Mouse (Mus musculus): ENCODE results near the gene Kcnk4. TPM values are rescaled to one million over a fixed set of nuclear protein-coding genes. Genes with fewer than 3 reads are reported as not detected.
A peak's percentile ranks its signal among the peaks of the same experiment; 100 is the strongest.

Kcnk4 gene
- polyA plus RNA-seq, 1 experiment from 2014 or later: 13.8 TPM

GRCm38 (mm10) chr19:6954046-6954445 lies 19.7 kb upstream of the Kcnk4 start:
- Histone ChIP-seq H3K9ac (replicated peaks) (no peak overlapping the region), H3K27me3 (replicated peaks) (no peaks in the 10 kb centered on the region), H3K27ac (replicated peaks) (no peak overlapping the region), H3K36me3 (peaks cover 13% of the 10 kb centered on the region; the same call in 1 of the 2 replicates), H3K9me3 (replicated peaks) (no peaks in the 10 kb centered on the region), H3K4me3 (replicated peaks) (no peak overlapping the region), H3K4me1 (peaks cover 32% of the 10 kb centered on the region), H3K4me2 (no peak overlapping the region)
- no peak for ATAC-seq (ENCODE audit: low FRiP score)
- WGBS: 58% methylated on average over 9 of the region's 9 CpGs

- Histone ChIP-seq H3K36me3 (peaks cover 11% of the 10 kb centered on the region; the same call in 1 of the 2 replicates), H3K9me3 (replicated peaks) (no peaks in the 10 kb centered on the region), H3K4me3 (replicated peaks) (peak overlapping the region; percentile 56), H3K27ac (replicated peaks) (peak overlapping the region; percentile 90), H3K4me2 (peak overlapping the region; percentile 99), H3K4me1 (peaks cover 33% of the 10 kb centered on the region), H3K9ac (replicated peaks) (peak overlapping the region; percentile 58), H3K27me3 (replicated peaks) (no peaks in the 10 kb centered on the region)
- ATAC-seq (ENCODE audit: low FRiP score): no peak
- 42% methylated on average over 3 of the region's 3 CpGs for WGBS
These were observed 18.4 kb upstream of the Kcnk4 start for GRCm38 (mm10) chr19:6952712-6953037.

- peak; percentile 33 for ATAC-seq (ENCODE audit: low FRiP score)
- peak overlapping the region; percentile 99 for H3K4me2 ChIP-seq
- H3K27ac ChIP-seq (replicated peaks): peak overlapping the region; percentile 90
- H3K9ac ChIP-seq (replicated peaks): peak overlapping the region; percentile 58
- H3K4me1 ChIP-seq: peaks cover 33% of the 10 kb centered on the region
- no peaks in the 10 kb centered on the region for H3K9me3 ChIP-seq (replicated peaks)
- peaks cover 11% of the 10 kb centered on the region; the same call in 1 of the 2 replicates for H3K36me3 ChIP-seq
- 4% methylated on average over 31 of the region's 31 CpGs for WGBS
- no peaks in the 10 kb centered on the region for H3K27me3 ChIP-seq (replicated peaks)
- H3K4me3 ChIP-seq (replicated peaks): peak overlapping the region; percentile 56
These were observed 17.8 kb upstream of the Kcnk4 start for GRCm38 (mm10) chr19:6951994-6952711.

- peaks cover 15% of the 10 kb centered on the region; the same call in 1 of the 2 replicates for H3K36me3 ChIP-seq
- H3K4me3 ChIP-seq (replicated peaks): peak overlapping the region; percentile 56
- H3K9me3 ChIP-seq (replicated peaks): no peaks in the 10 kb centered on the region
- H3K4me1 ChIP-seq: peaks cover 33% of the 10 kb centered on the region
- H3K27ac ChIP-seq (replicated peaks): peak overlapping the region; percentile 90
- WGBS: under 1% methylated on average over 35 of the region's 35 CpGs
- ATAC-seq (ENCODE audit: low FRiP score): peak; percentile 88
- no peaks in the 10 kb centered on the region for H3K27me3 ChIP-seq (replicated peaks)
- H3K9ac ChIP-seq (replicated peaks): peak overlapping the region; percentile 58
- peak overlapping the region; percentile 99 for H3K4me2 ChIP-seq
These were observed 17.2 kb upstream of the Kcnk4 start for GRCm38 (mm10) chr19:6951381-6951968.

- peak; percentile 70 for ATAC-seq (ENCODE audit: low FRiP score)
- Histone ChIP-seq H3K9me3 (replicated peaks) (no peaks in the 10 kb centered on the region), H3K4me1 (peaks cover 33% of the 10 kb centered on the region), H3K4me3 (replicated peaks) (peak overlapping the region; percentile 56), H3K4me2 (peak overlapping the region; percentile 99), H3K27me3 (replicated peaks) (no peaks in the 10 kb centered on the region), H3K27ac (replicated peaks) (peak overlapping the region; percentile 90), H3K9ac (replicated peaks) (peak overlapping the region; percentile 58), H3K36me3 (peaks cover 18% of the 10 kb centered on the region; the same call in 1 of the 2 replicates)
- under 1% methylated on average over 28 of the region's 28 CpGs for WGBS
These were observed 16.4 kb upstream of the Kcnk4 start for GRCm38 (mm10) chr19:6950613-6951153.

GRCm38 (mm10) chr19:6949951-6950350 lies 15.6 kb upstream of the Kcnk4 start:
- peaks cover 14% of the 10 kb centered on the region; the same call in 1 of the 2 replicates for H3K36me3 ChIP-seq
- ATAC-seq (ENCODE audit: low FRiP score): 0 out of 2 replicates have a peak, but pooled peaks have one; percentile 0
- H3K27ac ChIP-seq (replicated peaks): peak overlapping the region; percentile 90
- 53% methylated on average over 5 of the region's 5 CpGs for WGBS
- peak overlapping the region; percentile 56 for H3K4me3 ChIP-seq (replicated peaks)
- H3K4me2 ChIP-seq: peak overlapping the region; percentile 99
- H3K9me3 ChIP-seq (replicated peaks): no peaks in the 10 kb centered on the region
- peaks cover 33% of the 10 kb centered on the region for H3K4me1 ChIP-seq
- H3K9ac ChIP-seq (replicated peaks): peak overlapping the region; percentile 58
- no peaks in the 10 kb centered on the region for H3K27me3 ChIP-seq (replicated peaks)

- no peak overlapping the region for H3K27ac ChIP-seq (replicated peaks)
- 88% methylated on average over 5 of the region's 5 CpGs for WGBS
- no peak overlapping the region for H3K9ac ChIP-seq (replicated peaks)
- peak overlapping the region; percentile 99 for H3K4me2 ChIP-seq
- no peaks in the 10 kb centered on the region for H3K9me3 ChIP-seq (replicated peaks)
- peaks cover 11% of the 10 kb centered on the region; the same call in 1 of the 2 replicates for H3K36me3 ChIP-seq
- no peak overlapping the region for H3K4me3 ChIP-seq (replicated peaks)
- no peaks in the 10 kb centered on the region for H3K27me3 ChIP-seq (replicated peaks)
- no peak for ATAC-seq (ENCODE audit: low FRiP score)
- H3K4me1 ChIP-seq: peaks cover 33% of the 10 kb centered on the region
These were observed 15.2 kb upstream of the Kcnk4 start for GRCm38 (mm10) chr19:6949532-6949931.

GRCm38 (mm10) chr19:6948186-6948585 lies 13.9 kb upstream of the Kcnk4 start:
- H3K4me3 ChIP-seq (replicated peaks): no peak overlapping the region
- peaks cover 38% of the 10 kb centered on the region for H3K4me1 ChIP-seq
- no peaks in the 10 kb centered on the region for H3K27me3 ChIP-seq (replicated peaks)
- 74% methylated on average over 4 of the region's 4 CpGs for WGBS
- peaks cover 11% of the 10 kb centered on the region; the same call in 1 of the 2 replicates for H3K36me3 ChIP-seq
- no peak overlapping the region for H3K9ac ChIP-seq (replicated peaks)
- no peaks in the 10 kb centered on the region for H3K9me3 ChIP-seq (replicated peaks)
- ATAC-seq (ENCODE audit: low FRiP score): no peak
- H3K27ac ChIP-seq (replicated peaks): no peak overlapping the region
- no peak overlapping the region for H3K4me2 ChIP-seq

GRCm38 (mm10) chr19:6947742-6948141 lies 13.4 kb upstream of the Kcnk4 start:
- Histone ChIP-seq H3K36me3 (peaks cover 11% of the 10 kb centered on the region; the same call in 1 of the 2 replicates), H3K9me3 (replicated peaks) (no peaks in the 10 kb centered on the region), H3K9ac (replicated peaks) (no peak overlapping the region), H3K4me2 (no peak overlapping the region), H3K27ac (replicated peaks) (no peak overlapping the region), H3K4me1 (peaks cover 38% of the 10 kb centered on the region), H3K27me3 (replicated peaks) (no peaks in the 10 kb centered on the region), H3K4me3 (replicated peaks) (no peak overlapping the region)
- ATAC-seq (ENCODE audit: low FRiP score): no peak
- WGBS: 45% methylated on average over 4 of the region's 4 CpGs

GRCm38 (mm10) chr19:6943709-6944108 lies 9.4 kb upstream of the Kcnk4 start:
- H3K9me3 ChIP-seq (replicated peaks): no peaks in the 10 kb centered on the region
- H3K27me3 ChIP-seq (replicated peaks): no peaks in the 10 kb centered on the region
- H3K36me3 ChIP-seq: peaks cover 11% of the 10 kb centered on the region; the same call in 1 of the 2 replicates
- no peak overlapping the region for H3K4me3 ChIP-seq (replicated peaks)
- 91% methylated on average over 6 of the region's 6 CpGs for WGBS
- peaks cover 43% of the 10 kb centered on the region for H3K4me1 ChIP-seq
- H3K4me2 ChIP-seq: 0 out of 2 replicates have a peak overlapping the region, but pooled peaks have one; percentile 5
- H3K27ac ChIP-seq (replicated peaks): no peak overlapping the region
- no peak overlapping the region for H3K9ac ChIP-seq (replicated peaks)
- no peak for ATAC-seq (ENCODE audit: low FRiP score)

GRCm38 (mm10) chr19:6942764-6943163 lies 8.4 kb upstream of the Kcnk4 start:
- Histone ChIP-seq H3K4me3 (replicated peaks) (peak overlapping the region; percentile 78), H3K27me3 (replicated peaks) (0 out of 2 replicates have a peak, but pooled peaks cover 1% of the 10 kb centered on the region), H3K9me3 (replicated peaks) (no peaks in the 10 kb centered on the region), H3K4me1 (peaks cover 53% of the 10 kb centered on the region), H3K36me3 (peaks cover 14% of the 10 kb centered on the region; the same call in 1 of the 2 replicates), H3K4me2 (peak overlapping the region; percentile 99), H3K27ac (replicated peaks) (peak overlapping the region; percentile 96), H3K9ac (replicated peaks) (peak overlapping the region; percentile 97)
- WGBS: 32% methylated on average over 5 of the region's 5 CpGs
- no peak; the same call in 1 of the 2 replicates for ATAC-seq (ENCODE audit: low FRiP score)

Measured in neural tube, embryonic 15.5 days (tissue).